Mouse (Mus musculus) CD4-positive, CD25-positive, alpha-beta regulatory T cell, adult 4 months (primary cell): Measurements from ENCODE around the gene Tbck. TPM values are rescaled to one million over a fixed set of nuclear protein-coding genes. Genes with fewer than 3 reads are reported as not detected.
A peak's percentile ranks its signal among the peaks of the same experiment; 100 is the strongest.

Experiments
- ATAC-seq: one replicate; pipeline ENCODE4 v1.8.0; 2017
- polyA plus RNA-seq, 2 experiments: library from polyadenylated mRNA; unstranded; fragments of 100-300 nt; shearing (Covaris generic); gene quantifications; one replicate each; pipeline ENCODE4 v1.2.1; 2017

Gene Tbck
- polyA plus RNA-seq, 2 experiments from 2014 or later: 37.0 to 44.4 TPM

- ATAC-seq: peak; percentile 90
These were observed 187.5 kb downstream of the Tbck start for GRCm38 (mm10) chr3:132871318-132871904.

GRCm38 (mm10) chr3:132873251-132873650 lies 189.3 kb downstream of the Tbck start:
- ATAC-seq: no peak

- no peak for ATAC-seq
These were observed 192.2 kb downstream of the Tbck start for GRCm38 (mm10) chr3:132876011-132876708.

GRCm38 (mm10) chr3:132876933-132877676 lies 193.2 kb downstream of the Tbck start:
- no peak for ATAC-seq

- no peak for ATAC-seq
These were observed 196.4 kb downstream of the Tbck start for GRCm38 (mm10) chr3:132880361-132880760.

GRCm38 (mm10) chr3:132880826-132881225 lies 196.9 kb downstream of the Tbck start:
- ATAC-seq: no peak

- no peak for ATAC-seq
These were observed 199.3 kb downstream of the Tbck start for GRCm38 (mm10) chr3:132883256-132883655.

GRCm38 (mm10) chr3:132884459-132884858 lies 200.5 kb downstream of the Tbck start:
- ATAC-seq: no peak

GRCm38 (mm10) chr3:132886419-132887050 lies 202.6 kb downstream of the Tbck start:
- ATAC-seq: no peak

GRCm38 (mm10) chr3:132887074-132887848 lies 203.3 kb downstream of the Tbck start:
- ATAC-seq: no peak

Other genes starting within 250 kb of the Tbck start
- under 1 TPM in 1 of 2 experiments, not detected in 1; 0.26 TPM for gene Gimd1, start 54.3 kb upstream of the Tbck start, polyA plus RNA-seq
- 10 to 100 TPM; 91.6 to 94.6 TPM for gene Aimp1, start 226 bp downstream of the Tbck start, polyA plus RNA-seq